Mouse (Mus musculus) splenic B cell, adult 2 months (primary cell): Measurements from ENCODE around the gene Pnldc1.

ENCODE experiments used
- DNase-seq: peaks from one replicate; pipeline ENCODE4 v3.0.0-alpha.2; 2011; ENCODE audit warnings: low read depth, low spot score
- H3K27me3 ChIP-seq: 2 replicates; pipeline ENCODE4 v1.6.1; 2012; ENCODE audit warnings: mild to moderate bottlenecking, low read length, moderate library complexity, mixed read lengths; ENCODE audit not compliant: control insufficient read depth, poor library complexity, insufficient read depth, severe bottlenecking
- H3K36me3 ChIP-seq: 2 replicates; pipeline ENCODE4 v1.6.1; 2012; ENCODE audit warnings: mild to moderate bottlenecking, low read length, moderate library complexity, mixed read lengths; ENCODE audit not compliant: control insufficient read depth, poor library complexity, insufficient read depth, severe bottlenecking

The Pnldc1 gene

GRCm38 (mm10) chr17:12854386-12854785 lies 55.6 kb downstream of the Pnldc1 start:
- Histone ChIP-seq H3K27me3 (no peaks in the 10 kb centered on the region), H3K36me3 (no peaks in the 10 kb centered on the region)
- DNase-seq: no peak

DNA sequence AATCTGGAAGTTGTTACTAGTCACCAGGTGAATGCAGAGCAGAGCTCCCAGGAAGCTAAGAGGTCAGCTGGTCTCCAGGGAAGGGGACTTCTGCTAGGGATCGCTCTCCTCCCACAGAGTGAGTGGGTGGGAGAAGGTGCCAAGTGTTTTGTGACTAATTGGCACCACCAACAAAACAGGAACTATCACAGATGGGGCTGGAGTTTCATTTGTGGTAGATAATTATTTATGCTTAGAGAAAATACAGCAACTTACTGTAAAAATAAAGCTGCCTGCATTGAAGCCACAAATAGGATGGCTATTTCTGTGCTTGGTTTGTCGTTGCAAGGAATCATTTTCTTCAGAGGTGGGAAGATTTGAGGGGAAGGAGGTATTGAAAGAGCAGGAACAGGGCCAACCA lies 56.2 kb downstream of the Pnldc1 start:
- H3K36me3 ChIP-seq: no peaks in the 10 kb centered on the region
- no peaks in the 10 kb centered on the region for H3K27me3 ChIP-seq
- no peak for DNase-seq

DNA sequence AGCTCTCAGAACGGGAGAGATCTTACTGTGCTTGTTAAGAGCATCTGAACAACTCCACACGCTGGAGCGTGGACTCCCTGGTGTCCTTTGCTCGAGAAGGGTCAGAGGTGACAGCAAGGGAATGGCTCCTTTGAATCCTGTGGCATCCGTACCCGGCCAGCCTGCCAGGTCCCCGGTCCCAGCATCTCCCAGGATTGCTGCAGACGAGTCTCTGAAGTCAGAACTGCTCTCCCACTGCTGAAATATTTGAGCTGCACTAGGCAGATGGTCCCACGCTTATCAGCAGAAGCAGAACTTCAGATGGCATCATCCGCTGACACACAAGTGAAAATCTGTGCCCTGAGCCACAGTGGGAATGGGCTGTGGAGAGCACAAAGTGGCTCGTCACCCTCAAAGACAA lies 58.3 kb downstream of the Pnldc1 start:
- no peaks in the 10 kb centered on the region for H3K36me3 ChIP-seq
- H3K27me3 ChIP-seq: no peaks in the 10 kb centered on the region
- no peak for DNase-seq

DNA sequence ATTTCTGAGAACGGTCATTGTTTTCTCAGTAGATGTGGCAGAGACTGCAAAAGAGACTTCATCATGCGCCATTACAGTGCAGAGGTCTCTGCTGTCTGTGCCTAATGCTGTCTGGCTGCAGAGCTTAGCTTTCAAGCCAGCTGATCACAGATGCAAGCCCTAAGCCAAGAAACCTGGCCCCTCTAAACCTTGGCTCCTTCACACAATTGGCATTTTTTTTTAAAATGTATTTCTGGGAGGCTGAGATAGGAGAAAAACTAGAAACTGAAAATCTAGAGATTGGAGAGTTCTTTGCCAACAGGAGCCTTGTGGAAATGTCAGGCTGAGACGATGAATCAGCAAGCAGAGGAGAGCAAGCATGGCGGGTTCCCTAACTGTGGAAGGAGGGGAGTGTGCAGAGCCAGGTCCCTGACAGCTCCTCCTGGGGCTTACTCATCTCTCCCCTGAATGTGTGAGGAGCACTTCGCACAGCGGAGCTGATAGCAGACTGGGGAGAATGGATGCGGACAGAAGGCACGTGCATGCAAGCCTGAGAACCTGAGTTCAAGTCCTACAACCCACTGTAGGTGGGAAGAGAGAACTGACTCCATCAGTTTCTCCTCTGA lies 60.1 kb downstream of the Pnldc1 start:
- no peak for DNase-seq
- Histone ChIP-seq H3K36me3 (no peaks in the 10 kb centered on the region), H3K27me3 (no peaks in the 10 kb centered on the region)

DNA sequence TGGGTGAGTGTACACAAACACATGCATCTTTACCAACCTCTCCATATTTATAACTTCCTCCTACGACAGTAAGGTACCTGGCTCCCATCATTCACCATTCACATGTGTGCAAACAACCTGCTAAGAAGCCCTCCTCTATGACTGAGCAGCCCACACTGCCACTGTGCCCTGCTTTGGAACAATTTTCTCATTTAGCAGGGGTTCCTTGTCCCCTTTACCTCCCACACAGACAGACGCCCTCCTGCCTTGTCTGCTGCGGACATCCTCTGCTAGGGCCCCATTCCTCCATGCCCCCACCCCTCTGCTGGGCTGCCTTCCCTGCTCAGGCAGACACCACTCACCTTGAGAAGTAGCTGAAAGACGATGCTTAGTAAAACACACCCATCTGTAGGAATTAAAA lies 62.3 kb downstream of the Pnldc1 start:
- no peaks in the 10 kb centered on the region for H3K36me3 ChIP-seq
- DNase-seq: no peak
- H3K27me3 ChIP-seq: no peaks in the 10 kb centered on the region

GRCm38 (mm10) chr17:12846474-12846873 lies 63.6 kb downstream of the Pnldc1 start:
- no peaks in the 10 kb centered on the region for H3K36me3 ChIP-seq
- DNase-seq: no peak
- no peaks in the 10 kb centered on the region for H3K27me3 ChIP-seq

DNA sequence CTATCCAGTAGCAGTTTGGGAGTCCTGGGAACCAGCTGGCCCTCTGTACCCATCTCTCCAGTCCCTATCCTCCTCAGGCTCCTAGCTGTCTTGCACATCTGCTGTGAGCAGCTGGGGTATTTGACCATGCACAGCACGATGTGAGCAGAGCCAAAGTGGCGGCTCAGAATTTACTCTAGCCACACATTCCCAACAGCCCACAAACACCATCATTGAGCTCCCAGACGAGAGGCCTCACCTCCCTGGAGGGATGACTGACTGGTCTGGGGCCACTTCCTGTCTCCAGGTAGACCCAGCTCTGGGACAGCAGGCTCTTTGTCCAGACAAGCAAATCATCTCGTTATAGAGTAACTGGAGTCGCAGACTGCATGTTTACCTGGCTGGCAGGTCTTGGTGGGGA lies 64.2 kb downstream of the Pnldc1 start:
- DNase-seq: no peak
- H3K36me3 ChIP-seq: no peaks in the 10 kb centered on the region

DNA sequence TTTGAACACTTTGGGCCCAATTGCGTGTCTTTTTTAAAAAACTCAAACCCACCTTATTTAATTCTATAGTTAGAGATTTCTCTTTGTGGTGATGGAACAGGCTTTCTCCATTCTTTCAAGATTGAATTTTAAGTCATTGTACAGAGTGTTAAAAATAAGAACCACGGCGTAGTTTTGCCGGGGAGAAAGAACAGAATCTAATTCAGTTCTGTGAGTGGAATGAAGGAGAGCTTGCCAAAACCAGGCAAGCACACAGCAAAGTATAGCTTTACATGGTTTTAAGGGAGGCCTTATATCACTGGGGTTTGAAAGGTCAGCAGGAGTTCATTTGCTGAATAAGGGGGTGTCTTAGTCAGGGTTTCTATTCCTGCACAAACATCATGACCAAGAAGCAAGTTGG lies 65.5 kb downstream of the Pnldc1 start:
- H3K36me3 ChIP-seq: no peaks in the 10 kb centered on the region
- DNase-seq: no peak
- H3K27me3 ChIP-seq: no peaks in the 10 kb centered on the region

More for the DNA sequence above, 64.2 kb downstream of the Pnldc1 start:
- H3K27me3 ChIP-seq: no peaks in the 10 kb centered on the region

DNA sequence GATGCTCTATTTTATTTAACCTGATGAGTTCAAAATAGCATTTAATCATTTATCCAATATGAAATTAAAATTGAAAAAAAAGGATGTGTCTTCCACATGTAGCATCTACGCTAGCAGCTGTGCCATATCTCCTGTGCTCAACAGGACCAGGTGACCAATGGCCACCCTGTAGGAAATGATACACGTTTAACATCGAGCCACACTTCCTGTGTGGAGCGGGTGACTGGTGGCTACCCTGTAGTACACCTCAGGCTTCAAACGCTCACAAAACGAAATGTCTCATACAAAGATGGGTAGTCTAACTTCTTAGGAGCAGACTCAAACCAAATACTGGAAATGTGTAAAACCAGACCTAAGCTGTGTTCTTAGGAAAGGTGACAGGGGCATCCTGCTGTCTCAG lies 66.2 kb downstream of the Pnldc1 start:
- Histone ChIP-seq H3K27me3 (no peaks in the 10 kb centered on the region), H3K36me3 (no peaks in the 10 kb centered on the region)
- DNase-seq: no peak

DNA sequence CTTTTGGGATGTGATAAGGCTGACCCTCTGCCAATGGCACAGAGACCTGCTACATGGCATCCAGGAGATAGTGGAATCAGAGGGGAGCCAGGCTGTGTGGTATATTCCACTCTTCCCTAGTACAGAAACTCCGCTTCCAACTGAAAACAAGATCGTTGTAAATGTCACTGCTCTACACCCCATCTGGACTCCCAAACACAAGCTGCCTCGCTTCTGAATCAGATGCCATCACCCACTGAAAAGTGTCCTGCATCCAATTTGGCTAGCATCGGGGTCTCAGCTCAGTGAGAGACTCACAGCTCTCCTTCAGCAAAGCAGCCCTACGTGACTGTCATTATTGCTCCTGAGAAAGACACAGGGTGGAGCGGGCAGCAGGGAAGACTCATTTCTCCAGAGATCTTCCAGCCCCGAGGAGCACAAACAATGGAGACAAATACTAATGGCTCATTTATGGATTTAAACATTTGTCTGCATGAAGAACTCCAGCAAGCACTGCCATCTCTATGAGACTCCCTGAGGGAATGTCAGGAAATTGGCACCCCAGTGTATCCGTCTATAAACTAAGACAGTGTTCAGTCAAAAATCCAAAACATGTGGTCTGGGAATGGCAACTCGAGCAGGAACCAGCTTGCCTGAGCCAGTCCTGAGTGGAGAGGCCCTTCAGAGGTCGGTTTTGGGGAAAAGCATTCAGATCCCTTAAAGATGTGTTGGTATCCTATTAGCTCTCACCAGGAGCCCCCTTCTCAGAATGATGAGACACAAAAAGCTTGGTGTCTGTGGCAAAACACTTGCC lies 70.4 kb downstream of the Pnldc1 start:
- no peak for DNase-seq
- H3K27me3 ChIP-seq: no peaks in the 10 kb centered on the region
- H3K36me3 ChIP-seq: no peaks in the 10 kb centered on the region
